Mouse (Mus musculus): ENCODE results near the gene E430018J23Rik. TPM values are rescaled to one million over a fixed set of nuclear protein-coding genes. Genes with fewer than 3 reads are reported as not detected.
"Not testable (repeated sequence)": the region's sequence is repeated elsewhere in the genome, so short reads cannot be mapped to it uniquely, and the experiment has no call there.

E430018J23Rik gene
- polyA plus RNA-seq, 1 experiment from 2014 or later: 9.2 TPM

GRCm38 (mm10) chr7:127404101-127404500 is 10.7 kb upstream of the E430018J23Rik start:
- 93% methylated on average over 6 of the region's 6 CpGs for WGBS
- not testable (repeated sequence) for H3K27ac ChIP-seq (replicated peaks); H3K4me3 ChIP-seq (replicated peaks); H3K27me3 ChIP-seq; ATAC-seq (ENCODE audit: insufficient number of reproducible peaks, low FRiP score, low TSS enrichment, low read depth); H3K4me2 ChIP-seq (replicated peaks); H3K36me3 ChIP-seq; H3K4me1 ChIP-seq; H3K9me3 ChIP-seq (replicated peaks); H3K9ac ChIP-seq

- Histone ChIP-seq H3K27me3 (no peaks in the 10 kb centered on the region; the same call in 1 of the 2 replicates), H3K9me3 (replicated peaks) (no peaks in the 10 kb centered on the region), H3K4me2 (replicated peaks) (no peak overlapping the region), H3K9ac (no peak overlapping the region), H3K27ac (replicated peaks) (no peak overlapping the region), H3K4me3 (replicated peaks) (no peak overlapping the region), H3K36me3 (peaks cover 5% of the 10 kb centered on the region; the same call in 1 of the 2 replicates), H3K4me1 (0 out of 2 replicates have a peak, but pooled peaks cover 3% of the 10 kb centered on the region)
- no peak for ATAC-seq (ENCODE audit: insufficient number of reproducible peaks, low FRiP score, low TSS enrichment, low read depth)
- 49% methylated on average over 2 of the region's 2 CpGs for WGBS
These were observed 9.6 kb upstream of the E430018J23Rik start for GRCm38 (mm10) chr7:127402980-127403379.

- no peak overlapping the region for H3K27ac ChIP-seq (replicated peaks)
- H3K4me3 ChIP-seq (replicated peaks): no peak overlapping the region
- no peaks in the 10 kb centered on the region for H3K9me3 ChIP-seq (replicated peaks)
- H3K27me3 ChIP-seq: peaks cover 5% of the 10 kb centered on the region; the same call in 1 of the 2 replicates
- ATAC-seq (ENCODE audit: insufficient number of reproducible peaks, low FRiP score, low TSS enrichment, low read depth): no peak
- H3K4me2 ChIP-seq (replicated peaks): no peak overlapping the region
- H3K4me1 ChIP-seq: no peaks in the 10 kb centered on the region
- peaks cover 5% of the 10 kb centered on the region; the same call in 1 of the 2 replicates for H3K36me3 ChIP-seq
- no peak overlapping the region for H3K9ac ChIP-seq
- 60% methylated on average over 3 of the region's 3 CpGs for WGBS
These were observed 6.9 kb upstream of the E430018J23Rik start for GRCm38 (mm10) chr7:127400355-127400754.

GRCm38 (mm10) chr7:127393944-127394333 is 510 bp upstream of the E430018J23Rik start:
- Histone ChIP-seq H3K27me3 (0 out of 2 replicates have a peak, but pooled peaks cover 5% of the 10 kb centered on the region), H3K4me3 (replicated peaks) (peak overlapping the region; percentile 63), H3K4me2 (replicated peaks) (peak overlapping the region; percentile 70), H3K27ac (replicated peaks) (peak overlapping the region; percentile 79), H3K9ac (peak overlapping the region; percentile 37; the same call in 1 of the 2 replicates), H3K9me3 (replicated peaks) (no peaks in the 10 kb centered on the region), H3K36me3 (peaks cover 15% of the 10 kb centered on the region; the same call in 1 of the 2 replicates), H3K4me1 (peaks cover 14% of the 10 kb centered on the region)
- WGBS: 21% methylated on average over 7 of the region's 7 CpGs
- ATAC-seq (ENCODE audit: insufficient number of reproducible peaks, low FRiP score, low TSS enrichment, low read depth): no peak

GRCm38 (mm10) chr7:127392251-127392824 is 1.1 kb downstream of the E430018J23Rik start:
- peak overlapping the region; percentile 63 for H3K4me3 ChIP-seq (replicated peaks)
- H3K9me3 ChIP-seq (replicated peaks): no peaks in the 10 kb centered on the region
- peak overlapping the region; percentile 70 for H3K4me2 ChIP-seq (replicated peaks)
- peaks cover 15% of the 10 kb centered on the region; the same call in 1 of the 2 replicates for H3K36me3 ChIP-seq
- 82% methylated on average over 8 of the region's 8 CpGs for WGBS
- no peak overlapping the region; the same call in 1 of the 2 replicates for H3K9ac ChIP-seq
- H3K27me3 ChIP-seq: no peaks in the 10 kb centered on the region
- H3K4me1 ChIP-seq: peaks cover 14% of the 10 kb centered on the region
- H3K27ac ChIP-seq (replicated peaks): no peak overlapping the region; the same call in 1 of the 2 replicates
- no peak for ATAC-seq (ENCODE audit: insufficient number of reproducible peaks, low FRiP score, low TSS enrichment, low read depth)

GRCm38 (mm10) chr7:127391538-127391937 is 1.9 kb downstream of the E430018J23Rik start:
- WGBS: 96% methylated on average over 16 of the region's 16 CpGs
- no peak overlapping the region for H3K9ac ChIP-seq
- H3K27me3 ChIP-seq: no peaks in the 10 kb centered on the region
- no peak overlapping the region for H3K4me3 ChIP-seq (replicated peaks)
- ATAC-seq (ENCODE audit: insufficient number of reproducible peaks, low FRiP score, low TSS enrichment, low read depth): no peak
- peaks cover 14% of the 10 kb centered on the region for H3K4me1 ChIP-seq
- H3K36me3 ChIP-seq: peaks cover 15% of the 10 kb centered on the region; the same call in 1 of the 2 replicates
- H3K9me3 ChIP-seq (replicated peaks): no peaks in the 10 kb centered on the region
- no peak overlapping the region for H3K27ac ChIP-seq (replicated peaks)
- no peak overlapping the region for H3K4me2 ChIP-seq (replicated peaks)

GRCm38 (mm10) chr7:127390306-127390705 is 3.1 kb downstream of the E430018J23Rik start:
- peaks cover 14% of the 10 kb centered on the region for H3K4me1 ChIP-seq
- no peak for ATAC-seq (ENCODE audit: insufficient number of reproducible peaks, low FRiP score, low TSS enrichment, low read depth)
- peaks cover 19% of the 10 kb centered on the region; the same call in 1 of the 2 replicates for H3K36me3 ChIP-seq
- no peaks in the 10 kb centered on the region for H3K9me3 ChIP-seq (replicated peaks)
- no peak overlapping the region for H3K9ac ChIP-seq
- WGBS: 80% methylated on average over 7 of the region's 7 CpGs
- H3K4me3 ChIP-seq (replicated peaks): no peak overlapping the region
- H3K27me3 ChIP-seq: no peaks in the 10 kb centered on the region
- H3K4me2 ChIP-seq (replicated peaks): no peak overlapping the region
- H3K27ac ChIP-seq (replicated peaks): no peak overlapping the region

GRCm38 (mm10) chr7:127388201-127388600 is 5.2 kb downstream of the E430018J23Rik start:
- not testable (repeated sequence) for H3K9me3 ChIP-seq (replicated peaks); H3K9ac ChIP-seq; H3K27ac ChIP-seq (replicated peaks); ATAC-seq (ENCODE audit: insufficient number of reproducible peaks, low FRiP score, low TSS enrichment, low read depth); H3K4me3 ChIP-seq (replicated peaks); H3K27me3 ChIP-seq; H3K4me2 ChIP-seq (replicated peaks); H3K4me1 ChIP-seq
- peaks cover 27% of the 10 kb centered on the region for H3K36me3 ChIP-seq

GRCm38 (mm10) chr7:127386641-127387392 is 6.6 kb downstream of the E430018J23Rik start, which contains the start of gene 9130019O22Rik:
Gene 9130019O22Rik, minus strand, starts transcription at chr7:127387166.
- Histone ChIP-seq H3K27ac (replicated peaks) (no peak within 1 kb of the TSS), H3K4me3 (replicated peaks) (peak within 1 kb of the TSS; percentile 58), H3K4me2 (replicated peaks) (peak within 1 kb of the TSS; percentile 64), H3K36me3 (peaks cover 30% of the 10 kb centered on the region), H3K9me3 (replicated peaks) (no peaks in the 10 kb centered on the region), H3K4me1 (no peaks in the 10 kb centered on the region), H3K9ac (peak within 1 kb of the TSS; percentile 44), H3K27me3 (no peaks in the 10 kb centered on the region)
- 13% methylated on average over 38 of the region's 38 CpGs for WGBS
- peak; percentile 86 for ATAC-seq (ENCODE audit: insufficient number of reproducible peaks, low FRiP score, low TSS enrichment, low read depth)

- not testable (repeated sequence) for H3K27me3 ChIP-seq
These were observed 7.9 kb downstream of the E430018J23Rik start for GRCm38 (mm10) chr7:127385560-127385959.

GRCm38 (mm10) chr7:127378310-127378921 is 15.0 kb downstream of the E430018J23Rik start:
- 73% methylated on average over 6 of the region's 6 CpGs for WGBS
- no peak for ATAC-seq (ENCODE audit: insufficient number of reproducible peaks, low FRiP score, low TSS enrichment, low read depth)

More at GRCm38 (mm10) chr7:127385560-127385959, 7.9 kb downstream of the E430018J23Rik start:
- WGBS: 93% methylated on average over 4 of the region's 4 CpGs
- not testable (repeated sequence) for ATAC-seq (ENCODE audit: insufficient number of reproducible peaks, low FRiP score, low TSS enrichment, low read depth); H3K27ac ChIP-seq (replicated peaks); H3K4me1 ChIP-seq; H3K4me2 ChIP-seq (replicated peaks); H3K9ac ChIP-seq; H3K9me3 ChIP-seq (replicated peaks); H3K4me3 ChIP-seq (replicated peaks)
- H3K36me3 ChIP-seq: peaks cover 19% of the 10 kb centered on the region

More at GRCm38 (mm10) chr7:127378310-127378921, 15.0 kb downstream of the E430018J23Rik start:
- no peaks in the 10 kb centered on the region for H3K27me3 ChIP-seq
- no peak overlapping the region for H3K9ac ChIP-seq
- 0 out of 2 replicates have a peak, but pooled peaks cover 2% of the 10 kb centered on the region for H3K4me1 ChIP-seq
- no peaks in the 10 kb centered on the region for H3K9me3 ChIP-seq (replicated peaks)
- peaks cover 16% of the 10 kb centered on the region for H3K36me3 ChIP-seq
- no peak overlapping the region for H3K4me3 ChIP-seq (replicated peaks)
- H3K4me2 ChIP-seq (replicated peaks): no peak overlapping the region
- H3K27ac ChIP-seq (replicated peaks): no peak overlapping the region
